Mouse (Mus musculus): Measurements from ENCODE around the gene Fam168b. TPM values are rescaled to one million over a fixed set of nuclear protein-coding genes. Genes with fewer than 3 reads are reported as not detected.

Gene Fam168b
- polyA plus RNA-seq (2017; shearing (Covaris generic)) = 10 to 100 TPM; 18.6 to 20.8 TPM

GRCm38 (mm10) chr1:34842887-34843618 is at the start of gene Fam168b:
Gene Fam168b, minus strand, starts transcription at chr1:34843065.
- peak; percentile 75 for ATAC-seq

DNA sequence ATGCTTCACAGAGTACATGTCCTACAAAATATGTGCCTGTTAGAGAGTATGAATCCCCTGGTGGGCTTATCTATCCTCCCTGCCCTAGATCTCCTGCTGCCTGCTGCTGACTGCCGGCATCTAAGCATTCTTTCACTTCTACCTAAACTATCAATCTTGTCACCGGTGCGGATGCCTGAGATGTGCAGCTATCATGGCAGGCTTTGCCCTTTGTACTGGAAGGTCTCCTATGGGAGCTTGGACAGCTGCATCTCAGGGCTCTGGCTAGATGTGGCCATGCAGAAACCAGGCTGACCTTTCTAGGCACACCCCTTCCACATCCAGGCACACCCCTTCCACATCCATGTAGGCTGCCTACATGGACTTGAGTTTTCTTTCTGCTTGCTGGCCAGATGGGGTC is 49.6 kb upstream of the Fam168b start:
- no peak for ATAC-seq

GRCm38 (mm10) chr1:34891559-34892289 is 48.9 kb upstream of the Fam168b start:
- ATAC-seq = no peak

DNA sequence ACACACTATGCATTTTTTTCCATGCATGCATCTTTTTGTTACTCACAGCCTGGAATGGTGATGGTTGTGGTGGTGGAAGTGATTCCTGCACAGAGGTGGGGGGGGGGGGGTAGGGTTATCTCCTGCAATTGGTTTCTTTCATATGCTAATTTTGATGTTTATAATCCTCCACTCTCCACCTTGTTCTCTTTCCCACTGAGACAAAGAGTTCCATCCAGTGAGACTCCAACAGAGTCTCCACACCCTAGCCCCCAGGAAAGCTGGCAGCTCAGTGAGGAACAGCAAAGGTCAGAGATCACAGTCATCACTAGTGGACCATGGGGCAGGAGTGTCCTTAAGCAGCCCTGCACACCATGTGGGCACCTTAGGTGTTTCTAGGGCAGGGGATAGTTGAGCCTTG is 40.9 kb upstream of the Fam168b start:
- ATAC-seq = no peak

DNA sequence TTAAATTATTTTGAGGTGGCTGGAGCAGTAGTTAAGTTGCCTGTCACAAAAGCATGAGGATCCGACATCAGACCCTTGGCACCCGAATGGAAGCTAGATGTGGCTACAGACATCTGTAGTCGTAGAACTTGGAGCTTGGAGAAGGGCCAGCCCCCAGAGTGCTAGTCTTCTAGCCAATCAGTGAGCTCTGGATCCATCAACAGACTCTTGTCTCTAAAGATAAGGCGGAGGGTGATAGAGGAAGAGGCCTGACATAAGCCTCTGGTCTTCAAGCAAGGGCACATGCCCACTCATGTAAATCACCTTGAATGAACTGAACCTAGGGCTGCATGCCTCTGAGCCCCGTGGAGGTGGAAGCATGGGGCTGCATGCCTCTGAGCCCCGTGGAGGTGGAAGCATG is 36.7 kb upstream of the Fam168b start:
- ATAC-seq = no peak

GRCm38 (mm10) chr1:34873551-34873950 is 30.7 kb upstream of the Fam168b start:
- ATAC-seq = no peak

DNA sequence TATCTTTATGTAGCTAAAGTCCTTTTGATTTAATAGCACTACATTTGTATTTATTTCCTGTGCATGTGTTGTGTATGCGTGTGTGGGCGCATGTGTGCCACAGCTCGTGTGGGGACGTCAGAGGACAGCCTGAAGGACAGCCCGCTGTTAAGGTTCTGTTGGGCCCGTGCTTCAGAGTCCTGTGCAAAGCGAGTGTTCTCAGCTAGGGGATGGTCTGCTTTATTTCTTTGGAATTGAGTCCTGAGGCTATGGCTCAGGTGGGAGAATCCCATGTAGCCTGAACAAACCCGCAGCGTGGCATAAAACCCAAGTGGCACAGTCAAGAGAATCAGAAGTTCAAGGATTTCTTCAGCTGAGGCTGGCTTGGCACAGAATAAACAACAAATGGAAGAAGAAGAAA is 28.3 kb upstream of the Fam168b start:
- ATAC-seq = no peak

GRCm38 (mm10) chr1:34869231-34869630 is 26.4 kb upstream of the Fam168b start:
- no peak for ATAC-seq

- ATAC-seq = no peak
Observed at GRCm38 (mm10) chr1:34868391-34868790, 25.5 kb upstream of the Fam168b start.

DNA sequence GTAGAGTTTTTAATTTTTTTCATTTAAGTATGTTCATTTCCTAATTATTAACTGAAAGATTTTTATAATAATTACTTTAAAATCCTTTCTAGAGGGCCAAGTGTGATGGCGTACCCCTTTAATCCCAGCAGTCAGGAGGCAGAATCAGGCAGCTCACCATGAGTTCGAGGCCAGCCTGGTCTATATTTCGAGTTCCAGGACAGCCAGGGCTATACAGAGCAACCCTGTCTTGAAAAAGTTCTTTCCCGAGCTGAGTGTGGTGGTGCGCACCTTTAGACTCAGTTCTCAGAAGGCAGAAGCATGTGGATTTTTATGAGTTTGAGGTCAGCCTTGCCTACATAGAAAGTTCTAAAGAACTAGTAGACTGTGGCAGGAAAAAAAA is 24.7 kb upstream of the Fam168b start:
- no peak for ATAC-seq

- ATAC-seq = peak; percentile 91
Observed at GRCm38 (mm10) chr1:34866815-34867573, 24.1 kb upstream of the Fam168b start.

- no peak for ATAC-seq
Observed at GRCm38 (mm10) chr1:34865866-34866265, 23.0 kb upstream of the Fam168b start.

DNA sequence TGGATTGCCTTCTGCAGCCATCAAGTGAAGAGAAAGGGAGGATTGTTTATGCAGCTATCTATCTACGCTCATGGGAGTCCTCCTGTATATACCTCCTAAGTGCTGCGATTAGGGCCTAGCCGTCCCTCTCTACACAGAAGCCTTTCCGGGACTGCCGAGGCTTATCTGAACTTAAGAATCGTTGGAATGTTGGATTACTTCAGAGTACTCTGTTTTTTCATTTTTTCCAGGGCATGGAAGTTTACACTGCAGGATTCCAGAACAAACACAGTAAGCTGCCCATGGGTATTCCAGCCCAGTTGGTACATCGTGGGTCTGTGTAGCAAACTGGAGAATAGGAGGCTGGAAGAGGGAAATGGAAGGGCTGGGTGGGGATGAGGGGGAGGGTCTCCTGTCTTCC is 21.4 kb upstream of the Fam168b start:
- ATAC-seq = no peak

GRCm38 (mm10) chr1:34863323-34863722 is 20.5 kb upstream of the Fam168b start:
- no peak for ATAC-seq

DNA sequence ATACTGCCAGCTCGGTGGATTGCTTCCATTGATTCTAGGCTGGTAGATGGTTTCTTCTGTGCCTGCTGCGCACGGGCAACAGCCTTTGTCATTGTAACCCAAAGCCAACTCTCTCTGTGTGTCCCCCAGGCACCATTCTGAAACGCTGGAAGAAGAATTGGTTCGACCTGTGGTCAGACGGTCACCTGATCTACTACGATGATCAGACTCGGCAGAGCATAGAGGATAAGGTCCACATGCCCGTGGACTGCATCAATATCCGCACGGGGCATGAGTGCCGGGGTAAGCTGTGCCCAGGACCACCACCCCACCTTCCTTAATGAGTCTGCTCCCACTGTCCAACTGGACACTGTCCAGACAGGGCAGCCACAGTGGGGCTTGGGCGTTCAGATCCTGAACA is 20.0 kb upstream of the Fam168b start:
- ATAC-seq = no peak

- no peak for ATAC-seq
Observed at GRCm38 (mm10) chr1:34860205-34860604, 17.3 kb upstream of the Fam168b start.

- no peak for ATAC-seq
Observed at GRCm38 (mm10) chr1:34859761-34860160, 16.9 kb upstream of the Fam168b start.

- ATAC-seq = no peak
Observed at GRCm38 (mm10) chr1:34858671-34859070, 15.8 kb upstream of the Fam168b start.

DNA sequence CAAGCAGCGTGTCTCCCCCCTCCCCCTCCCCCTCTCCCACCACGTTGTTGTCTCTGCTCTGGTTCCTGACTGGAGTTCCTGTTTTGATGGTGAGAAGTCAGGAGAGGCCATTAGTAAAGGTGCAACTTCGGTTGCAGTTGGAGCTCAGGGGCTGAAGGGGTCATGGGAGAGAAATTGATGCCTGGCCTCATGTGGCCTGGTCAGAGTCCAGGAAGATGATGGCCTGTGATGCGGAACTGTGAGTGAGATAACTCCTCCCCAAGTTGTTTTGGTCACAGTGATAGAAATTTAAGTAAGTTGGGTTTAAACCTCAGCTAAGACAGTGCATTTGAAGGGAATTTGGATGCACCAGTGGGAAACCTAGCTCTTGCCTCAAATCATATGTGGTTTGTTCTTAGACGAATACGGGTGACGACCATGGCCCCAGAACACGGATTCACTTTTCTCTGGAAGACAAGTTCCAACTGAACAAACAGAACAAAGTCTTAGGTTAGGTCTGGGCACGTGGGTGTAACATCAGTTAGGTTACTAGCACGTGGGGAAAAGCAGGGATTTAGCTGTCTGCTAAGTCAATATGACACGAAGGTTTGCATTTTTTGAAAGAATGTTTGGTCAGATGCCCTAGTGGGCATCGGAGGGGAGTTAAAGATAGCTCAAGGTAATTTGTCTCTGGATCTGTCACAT is 12.3 kb upstream of the Fam168b start:
- ATAC-seq = no peak

DNA sequence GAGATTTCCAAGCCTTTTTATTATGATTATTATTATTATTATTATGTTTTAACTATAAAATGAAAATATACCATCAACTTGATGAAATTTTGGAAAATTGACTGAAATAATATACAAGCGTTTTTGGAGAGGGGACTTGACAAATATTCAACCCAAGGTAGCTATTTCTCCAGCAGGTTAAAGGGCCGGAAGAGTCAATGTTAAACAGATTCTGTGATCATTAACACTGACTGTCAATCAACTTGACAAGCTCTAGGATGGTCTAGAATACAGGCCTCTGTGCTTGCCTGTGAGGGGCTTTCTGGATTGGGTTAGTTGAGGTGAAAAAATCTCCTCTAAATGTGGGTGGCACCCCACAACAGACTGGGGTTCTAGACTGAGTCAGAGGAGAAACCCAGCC is 10.9 kb upstream of the Fam168b start:
- no peak for ATAC-seq

GRCm38 (mm10) chr1:34852116-34852878 is 9.4 kb upstream of the Fam168b start:
- peak; percentile 74 for ATAC-seq

DNA sequence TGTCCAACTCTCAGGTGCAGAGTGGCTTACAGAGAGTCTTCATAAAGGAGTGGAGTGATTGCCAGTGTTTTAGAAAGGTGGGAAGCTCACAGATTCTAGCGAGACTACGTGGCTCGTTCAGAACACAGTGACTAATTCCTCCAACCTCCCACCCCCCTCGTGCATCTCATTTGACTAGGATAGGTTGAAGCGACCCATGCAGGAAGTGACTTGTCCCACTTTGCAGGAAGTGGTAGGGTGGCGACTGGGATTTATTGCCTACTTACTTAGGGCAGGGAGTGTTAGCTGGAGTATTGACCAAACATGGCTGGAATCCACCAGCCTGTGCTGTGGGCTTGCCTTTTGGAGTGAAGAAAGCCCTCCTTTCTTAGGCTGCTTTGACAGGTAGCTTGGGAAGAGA is 8.7 kb upstream of the Fam168b start:
- peak; percentile 57 for ATAC-seq

Data from activated CD4-positive, CD25-positive, alpha-beta regulatory T cell, adult 4 months (primary cell).